17 mouse cellular contexts compared by ENCODE assay signal in the genomic region with DNA sequence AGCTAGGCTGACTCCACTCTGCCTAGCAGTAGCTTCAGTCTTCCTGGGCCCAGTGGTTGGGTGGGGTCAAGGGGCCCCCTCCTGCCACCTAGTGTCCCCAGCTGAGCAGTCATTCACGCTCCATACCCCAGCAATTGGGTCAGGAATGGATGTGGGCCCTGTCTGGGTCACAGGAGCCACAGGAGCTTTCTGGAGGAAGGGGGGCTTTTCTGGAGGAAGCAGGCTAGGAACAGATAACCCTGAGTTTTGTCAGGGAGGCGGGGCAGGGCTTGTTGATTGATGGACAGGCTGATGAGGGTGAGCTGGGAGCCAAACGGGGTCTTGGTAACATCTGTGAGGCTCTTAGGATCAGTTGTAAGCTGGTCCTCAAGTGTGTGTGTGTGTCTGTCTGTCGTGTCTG. TPM values are rescaled to one million over a fixed set of nuclear protein-coding genes. Genes with fewer than 3 reads are reported as not detected.
DNase-seq lines count a peak whose midpoint lies in the region; ATAC-seq and TF ChIP-seq lines count a peak whose summit lies in the region.
"Had no signal": no experiment of that assay in that cellular context is flagged by ENCODE, and none has a peak within 500 bp of the region (broad histone marks: within the 10 kb centered on the region; RNA-seq: fewer than 3 reads in every experiment).

No protein-coding gene starts in this region.

- TF ChIP-seq CTCF in lung, postnatal 0 days (IDR thresholded peaks at IDR 0.05), result 0 out of 2 replicates have a peak, but pooled peaks have one; percentile 6

- no peaks in the 10 kb centered on the region for H3K9me3 ChIP-seq in erythroblast, embryonic 14.5 days (ENCODE audit: control insufficient read depth, low read length)
- H3K9me3 ChIP-seq in lung, postnatal 0 days (ENCODE audit: low read length), result no peaks in the 10 kb centered on the region
- H3K9me3 ChIP-seq in limb, embryonic 10.5 days (replicated peaks), result no peaks in the 10 kb centered on the region
- H3K9me3 ChIP-seq: embryonic facial prominence, embryonic 15.5 days; hindbrain, embryonic 12.5 days; midbrain, embryonic 12.5 days had no signal

- peak overlapping the region; percentile 68 for H3K4me3 ChIP-seq in erythroblast, embryonic 14.5 days (replicated peaks)
- H3K4me3 ChIP-seq in lung, postnatal 0 days (ENCODE audit: low read depth, low read length), result no peak overlapping the region
- H3K4me3 ChIP-seq in limb, embryonic 10.5 days, result no peak overlapping the region
- H3K4me3 ChIP-seq: embryonic facial prominence, embryonic 15.5 days; hindbrain, embryonic 12.5 days; midbrain, embryonic 12.5 days had no signal

- no peak for TF ChIP-seq EP300 in lung, postnatal 0 days (IDR thresholded peaks at IDR 0.05)

- no peaks in the 10 kb centered on the region for H3K27me3 ChIP-seq in erythroblast, embryonic 14.5 days (ENCODE audit: control insufficient read depth)
- H3K27me3 ChIP-seq in lung, postnatal 0 days (replicated peaks; ENCODE audit: insufficient read depth, low read length), result no peaks in the 10 kb centered on the region
- H3K27me3 ChIP-seq in limb, embryonic 10.5 days (ENCODE audit: low read depth, poor library complexity, severe bottlenecking), result no peaks in the 10 kb centered on the region
- H3K27me3 ChIP-seq: embryonic facial prominence, embryonic 15.5 days; hindbrain, embryonic 12.5 days; midbrain, embryonic 12.5 days had no signal

- intact Hi-C loops in left cerebral cortex, postnatal 4 days (cut with DNase I), result no loop called here

- H3K4me1 ChIP-seq in erythroblast, embryonic 14.5 days (ENCODE audit: control insufficient read depth), result peaks cover 100% of the 10 kb centered on the region
- H3K4me1 ChIP-seq in lung, postnatal 0 days (ENCODE audit: insufficient read depth, low read depth, low read length), result no peaks in the 10 kb centered on the region
- H3K4me1 ChIP-seq in limb, embryonic 10.5 days, result 0 out of 2 replicates have a peak, but pooled peaks cover 5% of the 10 kb centered on the region
- H3K4me1 ChIP-seq: embryonic facial prominence, embryonic 15.5 days; hindbrain, embryonic 12.5 days; midbrain, embryonic 12.5 days had no signal

- DNase-seq in lung, postnatal 0 days (ENCODE audit: low spot score), result no peak
- DNase-seq in lung, adult 18-20 months, result no peak
- no peak for DNase-seq in limb, embryonic 10.5 days (ENCODE audit: low spot score)
- no peak for DNase-seq in left cerebral cortex, postnatal 4 days
- DNase-seq in gastrocnemius, adult 8-10 months (ENCODE audit: low spot score in 2 of 2), result no peak
- DNase-seq: adrenal gland, postnatal 10 days; cerebellum, postnatal 25 days; kidney, postnatal 14 days; layer of hippocampus, adult 9-11 months; right cerebral cortex, postnatal 14 days had no signal

- H3K4me2 ChIP-seq in lung, postnatal 0 days (replicated peaks; ENCODE audit: low read depth, low read length), result no peak overlapping the region
- H3K4me2 ChIP-seq: embryonic facial prominence, embryonic 15.5 days; hindbrain, embryonic 12.5 days; midbrain, embryonic 12.5 days had no signal

- H3K36me3 ChIP-seq in erythroblast, embryonic 14.5 days (ENCODE audit: control insufficient read depth), result peaks cover 97% of the 10 kb centered on the region
- H3K36me3 ChIP-seq in lung, postnatal 0 days (ENCODE audit: insufficient read depth, low read length), result no peaks in the 10 kb centered on the region
- peaks cover 48% of the 10 kb centered on the region for H3K36me3 ChIP-seq in limb, embryonic 10.5 days

- WGBS in lung, postnatal 0 days, result 64% methylated on average over 4 of the region's 4 CpGs
- WGBS in limb, embryonic 10.5 days, result 59% methylated on average over 4 of the region's 4 CpGs

- no peak for ATAC-seq in erythroblast, adult 5-6 weeks (replicated peaks; ENCODE audit: low FRiP score, poor library complexity, severe bottlenecking)
- 0 out of 2 replicates have a peak, but pooled peaks have one; percentile 7 for ATAC-seq in lung, postnatal 0 days
- ATAC-seq in megakaryocyte progenitor cell, adult 5-6 weeks (replicated peaks; ENCODE audit: poor library complexity), result peak; percentile 15
- ATAC-seq: intestine, postnatal 0 days had no signal

- H3K9ac ChIP-seq in lung, postnatal 0 days (replicated peaks; ENCODE audit: low read depth), result no peak overlapping the region
- H3K9ac ChIP-seq: embryonic facial prominence, embryonic 15.5 days; hindbrain, embryonic 12.5 days; midbrain, embryonic 12.5 days had no signal

- H3K27ac ChIP-seq in lung, postnatal 0 days (ENCODE audit: low read length), result no peak overlapping the region
- H3K27ac ChIP-seq in limb, embryonic 10.5 days, result 0 out of 2 replicates have a peak overlapping the region, but pooled peaks have one; percentile 42
- H3K27ac ChIP-seq: embryonic facial prominence, embryonic 15.5 days; hindbrain, embryonic 12.5 days had no signal

RNA-seq across cellular contexts. Expression of a gene that starts 16.3 kb away (rescaled TPM):
- polyA plus RNA-seq in erythroblast, embryonic 14.5 days (2012), result 548 and 594 TPM in 2 replicates
- 1,075 and 1,106 TPM in 2 replicates for total RNA-seq in erythroblast, adult 5-6 weeks (2015; ENCODE audit: low replicate concordance)
- 502 and 855 TPM in 2 replicates for total RNA-seq in erythroblast, adult 5-6 weeks (2017; ENCODE audit: low replicate concordance)
- 12.8 and 15.2 TPM in 2 replicates for polyA plus RNA-seq in lung, postnatal 0 days (2015; fragmentation: Nextera tagmentation; extraction: Ambion mirVana)
- 74.1 and 97.5 TPM in 2 replicates for polyA plus RNA-seq in limb, embryonic 10.5 days (2016; fragmentation: Nextera tagmentation; extraction: Ambion mirVana)
- total RNA-seq in megakaryocyte progenitor cell, adult 5-6 weeks (2015), result 130 and 153 TPM in 2 replicates
- 50.3 and 55.9 TPM in 2 replicates for total RNA-seq in megakaryocyte progenitor cell, adult 5-6 weeks (2017)
- 1 to 10 TPM; 7.5 to 8.1 TPM for total RNA-seq in left cerebral cortex, postnatal 4 days (2021)
- total RNA-seq in gastrocnemius, adult 8-10 months (2022), result 100 to 1,000 TPM; 180 to 208 (median 192) TPM

RNA-seq across cellular contexts. Expression of a gene that starts 36.7 kb away (rescaled TPM):
- 3.4 and 3.7 TPM in 2 replicates for polyA plus RNA-seq in erythroblast, embryonic 14.5 days (2012)
- total RNA-seq in erythroblast, adult 5-6 weeks (2015; ENCODE audit: low replicate concordance), result 46.4 and 52.5 TPM in 2 replicates
- 59.4 and 91.0 TPM in 2 replicates for total RNA-seq in erythroblast, adult 5-6 weeks (2017; ENCODE audit: low replicate concordance)
- 64.3 and 68.6 TPM in 2 replicates for polyA plus RNA-seq in lung, postnatal 0 days (2015; fragmentation: Nextera tagmentation; extraction: Ambion mirVana)
- 179 and 196 TPM in 2 replicates for polyA plus RNA-seq in limb, embryonic 10.5 days (2016; fragmentation: Nextera tagmentation; extraction: Ambion mirVana)
- total RNA-seq in megakaryocyte progenitor cell, adult 5-6 weeks (2015), result 121 and 128 TPM in 2 replicates
- 72.9 and 76.3 TPM in 2 replicates for total RNA-seq in megakaryocyte progenitor cell, adult 5-6 weeks (2017)
- total RNA-seq in left cerebral cortex, postnatal 4 days (2021), result 10 to 100 TPM; 85.7 to 98.0 TPM
- total RNA-seq in gastrocnemius, adult 8-10 months (2022), result 10 to 100 TPM in 3 of 4 experiments, 1 to 10 TPM in 1; 8.5 to 11.1 (median 11.0) TPM

RNA-seq across cellular contexts. Expression of a gene that starts 59.1 kb away (rescaled TPM):
- 0.02 TPM in 1 of 2 replicates, not detected in the other for polyA plus RNA-seq in erythroblast, embryonic 14.5 days (2012)
- total RNA-seq in erythroblast, adult 5-6 weeks (2015; ENCODE audit: low replicate concordance), result not detected in 2 replicates
- total RNA-seq in erythroblast, adult 5-6 weeks (2017; ENCODE audit: low replicate concordance), result not detected in 2 replicates
- polyA plus RNA-seq in lung, postnatal 0 days (2015; fragmentation: Nextera tagmentation; extraction: Ambion mirVana), result not detected in 2 replicates
- 0.36 and 0.79 TPM in 2 replicates for polyA plus RNA-seq in limb, embryonic 10.5 days (2016; fragmentation: Nextera tagmentation; extraction: Ambion mirVana)
- total RNA-seq in megakaryocyte progenitor cell, adult 5-6 weeks (2015), result not detected in 2 replicates
- total RNA-seq in megakaryocyte progenitor cell, adult 5-6 weeks (2017), result not detected in 2 replicates
- under 1 TPM; 0.44 to 0.74 TPM for total RNA-seq in left cerebral cortex, postnatal 4 days (2021)
- not detected for total RNA-seq in gastrocnemius, adult 8-10 months (2022)
- total RNA-seq: adrenal gland, postnatal 10 days had no signal
- polyA plus RNA-seq: intestine, postnatal 0 days had no signal

Comparison
In these comparisons a context has a peak if more than half of its experiments do, and no peak if none do; other contexts are left out.
1. RNA of a gene that starts 16.3 kb away (total RNA-seq): 502 to 1,106 TPM in erythroblast, adult 5-6 weeks, 180 to 208 TPM in gastrocnemius, adult 8-10 months and 50.3 to 153 TPM in megakaryocyte progenitor cell, adult 5-6 weeks; 7.5 to 8.1 TPM in left cerebral cortex, postnatal 4 days; every median in the first group is over 4 times any median in the second.